Mouse (Mus musculus): ENCODE measurements around the gene Pms2.

DNA sequence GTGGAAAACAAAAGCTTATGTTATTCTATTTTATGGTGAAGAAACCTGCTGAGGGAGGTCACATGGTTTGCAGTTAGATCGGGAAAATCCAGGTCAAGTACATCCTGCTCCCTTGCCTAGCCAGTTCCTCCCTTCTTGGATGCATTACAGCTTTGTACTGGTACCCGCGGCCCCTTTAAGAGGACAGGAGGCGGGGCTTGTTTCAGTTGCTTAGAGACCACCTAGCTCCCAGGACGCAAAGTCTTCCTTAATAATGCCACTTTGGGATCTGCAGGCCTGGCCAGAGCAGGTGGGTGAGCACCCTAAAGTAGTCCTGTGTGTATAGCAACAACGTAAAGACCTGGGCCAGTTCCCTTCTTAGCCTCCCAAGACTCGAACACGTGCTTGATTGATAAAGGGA, 23.1 kb downstream of the Pms2 start, which contains the start of gene Rsph10b:
- TF ChIP-seq GATA1 (IDR thresholded peaks at IDR 0.05; ENCODE audit: borderline replicate concordance, low read length) (no peak), FLI1 (IDR thresholded peaks at IDR 0.05; ENCODE audit: low read length) (no peak)

Data from megakaryocyte, embryonic 14.5 days (primary cell).